Mouse (Mus musculus): Measurements from ENCODE around the gene Rassf3.

Rassf3 gene

GRCm38 (mm10) chr10:121394789-121395325 lies 81.3 kb downstream of the Rassf3 start:
- no peak for DNase-seq

DNA sequence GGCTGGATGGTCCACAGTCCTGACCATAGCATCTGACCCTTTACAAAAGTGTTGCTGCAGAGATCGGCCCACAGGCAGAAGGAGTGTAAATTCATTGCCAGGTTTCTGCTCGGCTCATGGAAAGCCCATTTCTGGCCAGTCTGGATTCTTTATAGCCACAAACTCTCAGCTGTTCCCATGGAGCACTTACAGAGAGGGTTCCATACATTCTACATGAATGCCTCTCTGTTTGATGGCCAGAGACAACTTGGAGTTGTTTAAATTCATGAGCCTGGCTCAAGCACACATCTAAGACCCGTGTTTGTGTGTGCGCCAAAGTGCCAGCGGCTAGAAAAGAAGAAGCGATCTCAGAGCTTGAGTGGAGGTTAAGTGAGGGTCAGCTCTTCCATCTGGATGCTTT lies 81.9 kb downstream of the Rassf3 start:
- no peak for DNase-seq

DNA sequence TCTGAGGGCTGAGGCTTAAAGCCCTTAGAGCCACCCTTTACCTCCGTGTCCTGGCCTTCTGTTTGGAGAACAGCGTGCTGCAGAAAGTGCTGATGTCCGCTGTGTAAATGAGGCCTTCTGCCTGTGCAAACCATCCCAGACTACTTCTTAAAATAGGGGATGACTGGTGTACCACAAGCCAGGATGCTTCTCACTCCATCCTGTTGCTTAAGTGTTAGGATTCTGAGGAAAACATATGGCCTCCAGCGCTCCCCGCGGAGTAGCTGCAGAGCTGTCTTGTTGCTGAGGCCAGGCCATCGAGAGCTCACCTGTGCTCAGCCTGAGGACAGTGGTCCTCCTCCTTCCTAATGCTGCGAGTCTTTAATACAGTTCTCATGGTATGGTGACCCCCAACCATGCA lies 84.2 kb downstream of the Rassf3 start:
- DNase-seq = no peak

- no peak for DNase-seq
Measured at GRCm38 (mm10) chr10:121390602-121391001, 85.5 kb downstream of the Rassf3 start.

- DNase-seq = no peak
Measured at GRCm38 (mm10) chr10:121386347-121386746, 89.8 kb downstream of the Rassf3 start.

GRCm38 (mm10) chr10:121385695-121386094 lies 90.5 kb downstream of the Rassf3 start:
- DNase-seq = no peak

DNA sequence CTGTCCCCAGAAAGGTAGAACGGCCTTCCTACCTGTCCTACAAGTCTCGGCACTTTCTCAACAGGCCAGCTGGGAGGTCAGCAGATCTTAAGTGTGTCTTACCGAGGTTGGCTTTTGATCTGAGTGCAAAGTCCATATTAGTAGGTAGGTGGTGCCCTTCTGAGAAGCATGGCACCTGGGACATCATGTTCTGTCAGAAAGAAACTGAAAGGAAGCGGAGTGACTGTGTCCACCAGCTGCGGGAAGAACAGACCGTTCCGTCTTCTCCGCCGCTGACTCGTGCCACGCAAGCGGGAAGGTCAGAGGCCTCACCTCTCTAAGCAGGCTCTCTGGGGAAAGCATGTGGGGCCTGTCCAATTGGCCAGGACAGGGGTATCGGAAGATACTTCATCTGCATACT lies 91.4 kb downstream of the Rassf3 start:
- DNase-seq = no peak

DNA sequence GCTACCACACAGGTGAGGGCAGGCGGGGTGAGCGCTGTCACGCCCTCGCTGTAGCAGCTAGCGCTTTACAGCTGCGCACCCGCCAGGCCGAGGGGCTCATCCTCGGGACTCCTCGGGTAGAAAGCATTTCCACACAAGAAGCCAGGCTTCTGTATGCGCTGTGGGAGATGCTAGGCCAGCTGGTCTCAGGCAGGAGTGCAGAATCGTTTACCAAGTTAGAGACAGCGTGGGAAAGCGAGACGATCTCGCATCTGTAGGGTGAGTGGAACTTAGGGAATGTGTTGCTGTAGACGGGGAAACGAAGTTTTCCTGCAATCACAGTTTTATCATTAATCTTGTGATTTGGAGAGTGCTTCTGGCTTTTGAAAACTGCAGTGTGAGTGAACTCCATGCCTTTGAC lies 94.9 kb downstream of the Rassf3 start:
- no peak for DNase-seq

- DNase-seq = no peak
Measured at GRCm38 (mm10) chr10:121379387-121379786, 96.8 kb downstream of the Rassf3 start.

DNA sequence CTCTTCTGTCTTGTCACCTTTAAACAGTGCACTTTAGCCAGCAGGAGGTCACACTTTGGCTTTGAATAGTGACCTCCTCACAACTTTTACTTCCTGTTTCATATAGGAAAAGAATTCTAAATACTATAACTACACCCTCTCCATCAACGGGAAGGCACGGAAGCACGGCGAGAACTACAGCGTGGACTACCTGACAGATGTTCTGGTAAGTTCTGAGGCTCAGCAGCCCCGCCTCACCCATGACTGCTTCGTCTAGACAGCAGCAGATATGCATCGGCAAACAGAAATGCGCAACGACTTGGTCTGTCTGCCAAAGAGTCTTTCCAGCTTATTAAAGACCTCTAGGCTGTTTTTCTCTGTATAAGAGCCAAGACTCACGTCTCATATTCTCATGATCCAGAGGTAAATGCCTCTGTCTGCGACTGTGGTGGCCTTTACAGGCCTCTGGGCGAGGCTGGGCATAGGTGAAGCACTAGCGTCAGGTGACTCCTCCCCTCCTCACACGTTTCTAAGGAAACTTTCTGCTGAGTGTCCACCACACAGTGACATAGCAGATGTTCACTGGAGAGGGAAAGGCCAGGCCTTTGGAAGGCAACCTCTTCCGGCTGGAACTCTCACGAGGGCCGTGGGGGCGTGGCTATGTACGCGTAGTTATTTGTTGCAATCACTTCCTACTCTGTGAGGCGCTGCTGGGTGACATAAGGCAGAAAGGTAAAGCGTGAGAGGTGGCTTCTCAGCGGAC lies 99.4 kb downstream of the Rassf3 start:
- no peak for DNase-seq

- no peak for DNase-seq
Measured at GRCm38 (mm10) chr10:121375649-121376493, 100.3 kb downstream of the Rassf3 start.

DNA sequence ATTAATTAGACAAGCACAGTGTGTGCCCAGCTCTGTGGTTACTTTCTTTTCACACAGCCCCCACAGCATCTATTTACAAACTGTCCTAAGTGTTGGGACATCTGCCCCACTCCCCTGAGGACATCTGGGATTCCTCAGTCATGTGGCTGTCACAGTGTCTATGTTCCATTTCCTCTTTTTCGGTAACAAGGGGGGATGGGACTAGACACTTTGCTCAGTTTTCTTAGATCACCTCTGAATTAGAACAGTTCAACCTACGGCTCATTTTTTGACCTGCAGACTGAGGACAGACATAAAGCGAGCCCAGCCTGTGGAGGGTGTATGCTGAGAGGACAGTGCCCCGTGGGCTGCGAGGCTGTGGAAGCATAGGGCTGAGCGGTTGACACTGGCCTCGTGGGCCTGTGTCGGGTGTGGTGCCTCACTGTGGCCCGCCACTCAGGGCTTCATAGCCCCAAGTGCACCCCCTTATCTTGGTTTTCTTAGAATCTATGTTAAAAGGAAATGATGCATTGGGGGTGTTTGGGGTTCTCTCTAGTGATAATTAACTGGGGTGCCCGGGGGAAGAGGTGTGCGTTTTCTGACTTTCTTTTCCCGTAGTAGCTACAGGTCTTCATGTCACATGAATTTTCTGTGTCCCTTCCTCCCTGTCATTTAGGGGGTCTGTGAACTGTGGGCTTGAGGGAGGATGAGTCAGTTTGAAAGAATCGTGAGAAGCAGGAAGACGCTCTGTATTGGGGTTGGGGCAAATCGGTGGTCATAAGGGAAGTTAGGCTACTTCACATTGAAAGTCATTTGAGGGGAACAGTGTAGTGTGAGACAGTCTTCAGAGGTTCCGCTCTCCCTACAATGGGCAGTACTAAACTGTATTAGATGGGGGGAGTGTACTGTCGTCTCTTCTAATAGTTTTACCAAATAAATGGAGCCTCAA lies 101.2 kb downstream of the Rassf3 start:
- DNase-seq = no peak

DNA sequence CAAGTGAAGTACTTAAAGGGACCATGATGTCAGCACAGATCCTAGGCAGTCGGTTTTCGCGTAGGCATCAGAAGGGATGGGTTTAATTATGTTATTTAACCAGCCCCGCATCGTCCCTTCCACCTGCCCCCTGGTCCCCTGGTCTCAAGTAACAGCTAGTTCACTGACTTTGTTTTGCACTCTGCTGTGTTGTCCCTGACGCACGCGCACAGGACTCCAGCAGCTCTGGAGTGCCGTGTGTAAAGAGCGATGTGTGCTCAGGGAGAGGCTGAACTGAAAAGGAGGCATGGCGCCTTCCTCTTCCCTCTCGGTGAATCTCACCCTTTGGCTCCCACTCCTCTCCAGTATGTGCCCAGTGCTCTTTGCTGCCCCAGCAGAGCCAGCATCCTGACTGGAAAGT lies 102.1 kb downstream of the Rassf3 start:
- DNase-seq = no peak

DNA sequence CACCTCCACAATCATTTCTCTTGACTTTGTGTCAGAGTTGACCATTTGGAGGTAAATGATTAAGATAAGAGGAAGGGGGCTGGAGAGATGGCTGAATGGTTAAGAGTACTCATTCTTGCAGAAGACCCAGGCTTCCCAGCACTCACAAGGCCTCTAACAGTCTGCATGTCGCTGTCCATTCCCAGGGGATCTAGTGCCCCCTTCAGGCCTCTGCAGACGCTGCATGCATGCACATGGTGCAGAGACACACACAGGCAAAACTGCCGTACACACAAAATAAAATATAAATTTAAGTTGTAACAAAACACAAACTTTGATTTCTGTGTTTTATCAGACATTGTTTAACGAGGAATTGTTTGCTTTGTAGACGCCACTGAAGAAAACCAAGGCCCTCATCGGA lies 105.4 kb downstream of the Rassf3 start:
- peak; percentile 40 for DNase-seq

DNA sequence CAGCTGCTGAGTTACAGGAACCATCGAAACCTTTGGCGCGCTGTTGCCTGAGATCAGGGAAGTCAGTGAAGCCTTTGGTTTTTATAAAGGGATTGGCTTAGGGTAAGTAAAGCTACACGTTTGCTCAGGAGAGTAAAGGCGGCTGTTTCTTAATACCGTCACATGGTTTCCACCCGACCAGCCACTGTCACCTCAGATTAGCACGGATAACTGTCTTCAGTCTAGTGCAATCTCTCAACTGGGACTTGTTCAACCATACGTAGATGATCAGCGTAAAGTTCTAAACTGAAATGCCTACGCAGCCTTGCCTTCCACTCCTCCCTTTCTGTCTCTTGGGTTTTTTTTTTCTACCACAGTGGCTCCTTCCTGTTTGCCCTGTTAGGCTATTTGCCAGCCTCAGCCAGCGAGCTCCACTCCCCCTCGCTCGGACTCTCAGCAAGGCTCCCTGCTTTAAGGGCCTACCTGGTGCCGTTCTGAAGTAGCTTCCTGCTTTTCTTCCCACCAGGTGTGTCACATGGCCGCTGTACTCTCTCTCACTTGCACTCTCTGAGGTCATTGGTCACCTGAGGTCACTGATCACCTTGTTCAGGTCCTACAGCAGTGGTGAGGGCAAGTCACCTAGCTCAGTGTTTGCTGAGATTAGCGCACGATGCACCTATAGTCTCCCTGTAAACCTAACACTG lies 107.2 kb downstream of the Rassf3 start:
- no peak for DNase-seq

DNA sequence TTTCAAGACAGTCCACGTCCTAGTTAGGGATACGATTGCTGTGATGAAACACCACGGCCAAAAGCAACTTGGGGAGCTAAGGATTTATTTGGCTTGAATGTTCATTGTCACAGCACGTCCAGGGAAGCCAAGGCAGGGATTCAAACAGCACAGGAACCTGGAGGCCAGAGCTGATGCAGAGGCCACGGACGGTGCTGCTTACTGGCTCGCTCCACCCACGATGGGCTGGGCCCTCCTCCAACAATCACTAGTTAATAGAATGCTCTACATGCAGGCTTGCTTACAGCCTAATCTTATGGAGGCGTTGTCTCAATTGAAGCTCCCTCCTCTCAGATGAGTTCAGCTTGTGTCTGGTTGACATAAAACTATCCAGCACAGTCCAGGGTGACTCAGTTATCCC lies 108.4 kb downstream of the Rassf3 start:
- DNase-seq = no peak

GRCm38 (mm10) chr10:121367271-121367670 lies 108.9 kb downstream of the Rassf3 start:
- no peak for DNase-seq

DNA sequence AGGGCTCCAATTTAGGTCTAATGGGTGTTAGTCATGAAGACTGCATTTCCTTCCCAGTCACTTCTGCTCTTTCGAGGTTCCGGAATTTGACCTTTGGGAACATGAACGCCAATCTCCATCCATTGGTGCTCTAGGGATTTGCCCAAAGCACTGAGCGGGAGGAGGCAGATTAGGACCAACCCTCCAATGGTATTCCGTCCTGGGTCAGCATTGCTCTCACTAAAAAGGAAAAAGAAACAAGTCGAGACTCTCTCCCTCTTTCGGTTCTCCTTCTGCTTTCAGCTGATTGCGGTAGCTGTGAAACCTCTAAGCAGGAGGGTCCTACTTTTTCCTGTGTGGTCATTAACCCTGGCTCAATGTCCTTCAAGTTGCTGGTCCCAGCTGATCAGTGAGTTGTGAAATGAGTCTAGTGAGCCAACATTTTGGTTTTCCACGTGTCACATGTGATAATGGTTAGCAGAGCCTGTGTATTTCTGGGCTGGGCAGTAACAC lies 110.3 kb downstream of the Rassf3 start:
- no peak for DNase-seq

DNA sequence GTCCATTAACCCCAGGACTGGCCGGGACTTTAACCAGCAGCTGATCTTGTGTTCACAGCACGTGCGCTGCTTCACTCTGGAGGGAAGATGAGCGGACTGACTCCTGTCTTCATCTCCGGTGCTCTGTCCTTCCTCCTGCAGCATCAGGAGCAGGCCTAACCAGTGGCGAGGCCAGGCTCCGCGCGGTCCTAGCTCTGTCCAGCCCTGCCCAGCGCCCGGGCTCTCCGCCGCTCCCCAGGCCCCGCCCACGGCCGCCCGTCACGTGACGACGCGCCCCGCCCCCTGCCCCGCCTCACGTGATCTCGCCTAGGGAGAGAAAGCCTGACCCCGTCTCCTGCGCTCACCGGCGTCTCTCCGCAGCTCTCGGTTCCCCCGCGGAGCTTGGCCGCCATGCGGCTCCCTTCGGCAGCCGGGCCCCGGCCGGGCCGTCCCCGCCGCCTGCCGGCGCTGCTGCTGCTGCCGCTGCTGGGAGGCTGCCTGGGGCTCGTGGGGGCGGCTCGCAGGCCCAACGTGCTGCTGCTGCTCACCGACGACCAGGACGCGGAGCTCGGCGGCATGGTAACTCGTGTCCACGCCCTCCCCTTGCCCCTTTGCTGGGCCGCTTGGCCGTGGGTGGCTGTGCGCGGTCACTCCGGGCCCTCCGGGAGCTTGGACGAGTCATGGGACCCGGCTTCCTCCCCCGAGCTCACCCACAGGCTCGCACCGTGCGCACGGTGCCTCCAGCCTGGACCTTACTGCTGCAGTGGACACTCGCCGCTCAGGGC lies 111.2 kb downstream of the Rassf3 start, which contains the start of gene Gns:
Gene Gns (plus strand): TSS at position 290 of the 764 bp plus-strand sequence.
- peak; percentile 92 for DNase-seq

GRCm38 (mm10) chr10:121364306-121364705 lies 111.8 kb downstream of the Rassf3 start:
- DNase-seq = peak; percentile 18

GRCm38 (mm10) chr10:121363201-121363600 lies 112.9 kb downstream of the Rassf3 start:
- no peak for DNase-seq
